Mouse (Mus musculus) heart, postnatal 0 days (tissue): ENCODE measurements at regions not wholly inside any gene's neighbourhood (a gene's known extent, or its start where the extent isn't known, plus 50 kb on each side); places are given as distances from the start of the nearest gene placed in this dataset.
"Not testable (repeated sequence)": the region's sequence is repeated elsewhere in the genome, so short reads cannot be mapped to it uniquely, and the experiment has no call there.

Source experiments
- ATAC-seq: fragments of 200-750 bp; cut with Nextera tagmentation; 2 replicates; pipeline ENCODE4 v1.8.0; 2017; ENCODE audit warnings: low read depth, moderate number of reproducible peaks, moderate library complexity; ENCODE audit not compliant: insufficient read depth
- DNase-seq: peaks from one replicate; pipeline ENCODE4 v3.0.0-alpha.2; 2016; ENCODE audit warnings: low spot score
- H3K27ac ChIP-seq: fragments of 300-500 bp; sonication (generic); 2 replicates; pipeline ENCODE4 v1.5.1; 2014; ENCODE audit warnings: low read depth, mild to moderate bottlenecking
- H3K27me3 ChIP-seq: fragments of 300-500 bp; sonication (generic); 2 replicates; pipeline ENCODE4 v1.6.1; 2014; ENCODE audit warnings: low read length, mixed read lengths; ENCODE audit not compliant: control insufficient read depth, insufficient read depth
- H3K36me3 ChIP-seq: fragments of 300-500 bp; sonication (generic); replicated peaks from 2 replicates; pipeline ENCODE4 v1.6.1; 2014; ENCODE audit warnings: low read length, mixed read lengths; ENCODE audit not compliant: control insufficient read depth, insufficient read depth
- H3K4me1 ChIP-seq: fragments of 300-500 bp; sonication (generic); 2 replicates; pipeline ENCODE4 v1.6.1; 2014; ENCODE audit warnings: antibody characterized with exemption; ENCODE audit not compliant: control insufficient read depth, insufficient read depth
- H3K4me2 ChIP-seq: fragments of 300-500 bp; sonication (generic); 2 replicates; pipeline ENCODE4 v1.6.1; 2014; ENCODE audit warnings: low read depth, mild to moderate bottlenecking, low read length, moderate library complexity
- H3K4me3 ChIP-seq: fragments of 300-500 bp; sonication (generic); 2 replicates; pipeline ENCODE4 v1.5.1; 2014; ENCODE audit warnings: low read depth, low read length
- H3K9ac ChIP-seq: fragments of 300-500 bp; sonication (generic); replicated peaks from 2 replicates; pipeline ENCODE4 v1.6.1; 2014; ENCODE audit warnings: low read depth, low read length, mixed read lengths
- H3K9me3 ChIP-seq: fragments of 300-500 bp; sonication (generic); replicated peaks from 2 replicates; pipeline ENCODE4 v1.6.1; 2016; ENCODE audit warnings: low read length; ENCODE audit not compliant: control insufficient read depth
- CTCF ChIP-seq: IDR thresholded peaks from 2 replicates; pipeline ENCODE4 v1.5.1; 2016; ENCODE audit warnings: antibody characterized with exemption, control low read depth, low read depth
- EP300 ChIP-seq: IDR thresholded peaks from 2 replicates; pipeline ENCODE4 v1.6.1; 2016; ENCODE audit warnings: antibody characterized with exemption, low read depth
- WGBS: fragments of 180-500 bp; shearing (Covaris S2); extraction: QIAGEN DNeasy Blood & Tissue Kit; methylation state at CpG from one replicate; pipeline ENCODE4 v1.1.7; 2014; 5-methylcytosine and 5-hydroxymethylcytosine counted together

DNA sequence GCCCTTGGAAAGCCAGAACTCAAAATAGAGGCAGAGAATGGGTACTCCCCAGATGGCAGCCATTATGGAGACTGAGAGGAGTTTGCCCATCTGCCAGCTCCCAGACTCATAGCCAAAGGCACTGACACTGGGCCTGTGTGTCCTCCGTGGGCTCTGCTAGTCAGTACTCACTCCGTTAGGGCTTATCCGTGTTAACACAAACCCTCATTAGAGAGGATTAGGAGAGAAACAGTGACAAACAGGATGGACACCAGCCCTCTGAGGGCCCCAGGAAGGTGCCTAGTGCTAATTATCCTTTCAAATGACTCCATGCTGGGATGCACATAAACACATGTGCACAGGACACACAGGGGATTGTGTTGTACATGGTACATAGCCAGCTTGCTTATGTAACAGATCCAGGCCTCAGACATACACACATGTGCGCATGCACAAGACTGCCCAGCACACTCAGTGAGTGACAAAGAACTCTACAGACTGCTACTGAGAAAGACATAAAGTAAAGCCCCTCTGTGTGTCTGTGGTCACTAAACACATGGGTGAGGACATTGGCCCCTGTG, 267.6 kb upstream of the Irx1 start:
- no peak for ATAC-seq
- WGBS, result 71% methylated on average over 4 of the region's 4 CpGs
- TF ChIP-seq EP300 (no peak), CTCF (no peak)
- DNase-seq, result no peak
- Histone ChIP-seq H3K4me3 (no peak overlapping the region), H3K9ac (no peak overlapping the region), H3K4me2 (no peak overlapping the region), H3K9me3 (no peaks in the 10 kb centered on the region), H3K36me3 (no peaks in the 10 kb centered on the region), H3K27ac (no peak overlapping the region), H3K27me3 (no peaks in the 10 kb centered on the region), H3K4me1 (no peaks in the 10 kb centered on the region)

DNA sequence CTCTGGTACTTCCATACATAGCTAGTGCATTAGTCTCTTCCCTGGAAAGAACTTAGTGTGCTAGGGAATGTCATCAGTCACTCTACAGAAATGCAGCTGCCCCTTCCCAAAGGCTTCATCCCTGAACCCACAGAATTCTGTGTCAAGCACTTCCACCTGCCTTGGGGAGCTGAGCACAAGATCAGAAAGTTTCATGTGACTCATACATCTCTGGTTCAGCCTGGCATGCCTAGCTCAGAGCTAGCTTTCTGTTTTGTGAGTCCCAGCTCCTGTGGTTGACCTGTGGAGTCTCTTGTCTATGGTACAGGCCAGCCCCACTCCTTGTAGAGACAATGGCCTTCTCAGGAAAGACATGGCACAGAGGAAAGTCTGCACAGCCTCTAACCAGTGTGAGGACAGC, 268.6 kb upstream of the Irx1 start:
- no peak for ATAC-seq
- no peak for TF ChIP-seq EP300
- no peak for TF ChIP-seq CTCF
- H3K4me3 ChIP-seq, result no peak overlapping the region
- DNase-seq, result no peak
- H3K4me1 ChIP-seq, result no peaks in the 10 kb centered on the region
- H3K9ac ChIP-seq, result no peak overlapping the region
- H3K27me3 ChIP-seq, result no peaks in the 10 kb centered on the region
- H3K4me2 ChIP-seq, result no peak overlapping the region
- H3K27ac ChIP-seq, result no peak overlapping the region
- no peaks in the 10 kb centered on the region for H3K36me3 ChIP-seq
- H3K9me3 ChIP-seq, result no peaks in the 10 kb centered on the region

DNA sequence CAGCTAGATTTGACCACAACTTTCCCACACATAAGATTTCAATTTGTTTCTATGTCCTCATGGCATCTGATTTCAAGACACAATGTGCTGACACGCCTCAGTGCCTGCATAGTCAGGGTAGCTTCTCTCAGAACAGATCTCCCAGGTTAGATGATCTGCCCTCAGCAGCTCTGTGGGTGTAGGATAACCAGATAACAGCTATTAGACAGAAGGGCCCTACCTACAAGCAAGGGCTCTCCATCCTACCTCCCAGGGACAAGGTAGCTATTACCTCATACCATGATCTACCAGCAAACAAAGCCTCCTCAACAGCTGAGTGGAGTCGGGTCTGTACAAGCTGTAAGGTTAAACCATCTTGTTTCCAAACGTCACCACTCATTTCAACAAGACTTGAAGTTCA, 278.4 kb upstream of the Irx1 start:
- no peaks in the 10 kb centered on the region for H3K4me1 ChIP-seq
- H3K27me3 ChIP-seq, result no peaks in the 10 kb centered on the region
- WGBS, result 69% methylated on average over 3 of the region's 3 CpGs
- TF ChIP-seq CTCF, result no peak
- TF ChIP-seq EP300, result no peak
- no peaks in the 10 kb centered on the region for H3K9me3 ChIP-seq
- no peak overlapping the region for H3K9ac ChIP-seq
- no peak overlapping the region for H3K4me2 ChIP-seq
- H3K36me3 ChIP-seq, result no peaks in the 10 kb centered on the region
- DNase-seq, result no peak
- no peak overlapping the region for H3K27ac ChIP-seq
- H3K4me3 ChIP-seq, result no peak overlapping the region
- ATAC-seq, result no peak

DNA sequence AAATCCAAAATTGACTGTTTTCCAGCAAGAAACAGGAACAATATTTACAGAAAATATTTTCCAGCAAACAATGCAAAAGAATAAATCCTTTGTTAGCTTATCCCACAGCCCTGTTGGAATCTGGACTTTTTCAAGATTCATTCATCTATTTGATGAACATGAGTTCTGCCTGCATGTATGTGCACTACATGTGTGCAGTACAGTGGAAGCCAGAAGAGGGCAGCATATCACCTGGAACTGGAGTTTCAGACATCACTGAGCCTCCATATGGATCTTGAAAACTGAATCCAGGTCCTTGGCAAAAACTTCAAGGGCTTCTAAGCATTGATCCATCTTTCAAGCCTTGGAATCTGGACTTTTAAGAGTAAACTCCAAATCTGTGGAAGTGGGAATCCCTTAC, 286.9 kb upstream of the Irx1 start:
- Histone ChIP-seq H3K4me1 (no peaks in the 10 kb centered on the region), H3K4me3 (no peak overlapping the region)

DNA sequence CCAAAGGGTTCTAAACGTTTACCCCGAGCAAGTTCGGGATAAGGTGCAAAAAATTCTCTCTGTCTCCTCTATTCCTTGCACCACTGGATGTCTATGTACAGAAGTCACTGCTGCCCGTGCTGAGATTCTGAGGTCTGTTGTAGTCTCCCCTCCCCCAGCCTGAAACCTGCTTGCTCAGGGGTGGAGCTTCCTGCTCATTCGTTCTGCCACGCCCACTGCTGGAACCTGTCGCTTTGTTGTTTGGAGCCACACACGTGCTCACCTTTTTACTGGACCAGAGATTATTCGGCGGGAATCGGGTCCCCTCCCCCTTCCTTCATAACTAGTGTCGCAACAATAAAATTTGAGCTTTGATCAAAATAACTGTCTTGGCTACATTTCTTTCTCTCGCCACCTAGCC, 289.7 kb upstream of the Irx1 start:
- H3K27me3 ChIP-seq, H3K36me3 ChIP-seq, H3K9me3 ChIP-seq, H3K9ac ChIP-seq, H3K4me3 ChIP-seq, H3K4me2 ChIP-seq, DNase-seq, ATAC-seq, H3K4me1 ChIP-seq, H3K27ac ChIP-seq: not testable (repeated sequence)
- 59% methylated on average over 13 of the region's 13 CpGs for WGBS

More for the DNA sequence above, 286.9 kb upstream of the Irx1 start:
- H3K9me3 ChIP-seq, result no peaks in the 10 kb centered on the region; the same call in 1 of the 2 replicates
- no peak overlapping the region for H3K4me2 ChIP-seq
- H3K27ac ChIP-seq, result no peak overlapping the region
- DNase-seq, result no peak
- no peak for TF ChIP-seq CTCF
- TF ChIP-seq EP300, result no peak
- no peak for ATAC-seq
- no peaks in the 10 kb centered on the region for H3K27me3 ChIP-seq
- no peak overlapping the region for H3K9ac ChIP-seq
- H3K36me3 ChIP-seq, result no peaks in the 10 kb centered on the region

DNA sequence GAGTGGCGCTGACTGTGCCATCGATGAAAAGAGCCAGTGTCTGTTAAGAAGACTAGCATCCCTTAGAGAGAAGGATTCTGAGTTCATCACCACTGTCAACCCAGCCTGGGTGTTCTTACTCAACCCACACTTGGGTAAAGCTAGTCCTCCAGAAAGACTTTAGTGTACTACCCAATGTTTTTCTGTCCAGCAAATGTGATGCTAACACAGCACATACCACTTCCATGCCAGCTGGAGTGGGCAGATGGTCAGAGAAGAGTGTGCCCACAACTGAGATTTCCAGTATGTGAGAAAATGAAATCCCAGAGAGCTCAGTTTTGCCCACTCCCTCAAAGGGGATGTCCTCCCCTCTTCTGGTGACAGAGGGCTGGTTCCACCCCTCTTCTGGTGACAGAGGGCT, 295.3 kb upstream of the Irx1 start:
- WGBS, result 69% methylated on average over 2 of the region's 2 CpGs
- H3K9me3 ChIP-seq, result no peaks in the 10 kb centered on the region

More for the DNA sequence above, 295.3 kb upstream of the Irx1 start:
- Histone ChIP-seq H3K27me3 (no peaks in the 10 kb centered on the region), H3K27ac (no peak overlapping the region), H3K4me2 (no peak overlapping the region), H3K4me1 (no peaks in the 10 kb centered on the region), H3K36me3 (no peaks in the 10 kb centered on the region), H3K4me3 (no peak overlapping the region), H3K9ac (no peak overlapping the region)
- ATAC-seq, result no peak
- no peak for TF ChIP-seq EP300
- no peak for TF ChIP-seq CTCF
- DNase-seq, result no peak
